Mouse (Mus musculus): Measurements from ENCODE around the gene Vps13c.

Vps13c gene

DNA sequence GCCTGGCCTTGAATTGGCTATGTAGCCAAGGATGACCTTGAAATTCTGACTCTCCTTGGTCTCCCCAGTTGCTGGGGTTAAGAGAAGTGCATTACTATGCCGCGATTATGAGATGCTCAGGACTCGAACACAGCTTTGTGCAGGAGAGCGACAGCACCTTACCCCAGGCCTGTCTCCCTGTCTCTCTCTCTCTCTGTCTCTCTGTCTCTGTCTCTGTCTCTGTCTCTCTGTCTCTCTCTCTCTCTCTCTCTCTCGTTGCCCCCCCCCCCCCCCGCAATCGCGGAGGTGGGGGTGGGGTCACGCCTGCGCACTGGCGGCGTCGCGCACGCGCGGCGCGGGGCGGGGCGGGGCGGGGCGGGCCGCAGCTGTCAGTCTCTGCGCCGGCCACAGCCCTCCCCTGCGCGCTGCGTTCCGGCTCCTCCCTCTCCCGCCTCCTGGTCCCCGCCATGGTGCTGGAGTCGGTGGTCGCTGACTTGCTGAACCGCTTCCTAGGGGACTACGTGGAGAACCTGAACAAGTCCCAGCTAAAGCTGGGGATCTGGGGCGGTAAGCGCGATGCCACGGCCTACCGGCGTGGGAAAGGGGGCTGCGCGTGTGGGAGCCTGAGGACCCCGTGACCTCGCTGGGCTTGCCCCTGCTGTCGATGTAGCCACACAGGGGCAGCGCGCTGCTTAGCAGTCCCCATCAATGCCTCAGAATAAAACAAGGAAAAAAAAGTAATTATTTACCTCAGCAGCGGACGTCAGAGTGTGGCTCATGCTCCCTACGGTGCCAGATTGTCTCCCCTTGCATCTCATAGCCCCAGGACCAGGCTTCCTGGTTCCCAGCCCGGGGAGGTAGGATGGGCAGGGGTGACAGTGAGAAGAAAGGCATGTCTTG lies at the start of gene Vps13c:
Vps13c (plus strand) TSS at position 416 of the 879 bp plus-strand sequence.
- under 1% methylated on average over 51 of the region's 53 CpGs for WGBS

DNA sequence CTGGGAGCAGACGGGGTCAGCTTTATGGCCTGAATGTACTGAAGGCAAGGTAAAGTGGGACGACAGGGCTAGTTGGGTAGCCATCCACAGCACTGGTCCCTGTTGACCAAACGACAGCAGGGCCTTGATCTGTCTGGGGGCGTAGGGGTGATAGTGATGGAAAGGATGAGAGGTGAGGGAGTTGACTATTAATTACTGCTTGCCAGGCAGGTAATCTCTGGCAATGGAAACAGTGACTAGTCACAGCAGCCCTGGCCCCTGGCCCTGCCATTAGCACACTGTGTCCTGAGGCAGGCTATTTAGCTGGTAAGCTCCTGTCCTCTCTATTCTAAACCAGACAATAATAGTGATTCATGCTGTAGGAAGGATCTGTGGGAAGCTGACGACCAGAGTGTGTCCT lies 47.8 kb upstream of the Vps13c start:
- WGBS = 80% methylated on average over 5 of the region's 5 CpGs

DNA sequence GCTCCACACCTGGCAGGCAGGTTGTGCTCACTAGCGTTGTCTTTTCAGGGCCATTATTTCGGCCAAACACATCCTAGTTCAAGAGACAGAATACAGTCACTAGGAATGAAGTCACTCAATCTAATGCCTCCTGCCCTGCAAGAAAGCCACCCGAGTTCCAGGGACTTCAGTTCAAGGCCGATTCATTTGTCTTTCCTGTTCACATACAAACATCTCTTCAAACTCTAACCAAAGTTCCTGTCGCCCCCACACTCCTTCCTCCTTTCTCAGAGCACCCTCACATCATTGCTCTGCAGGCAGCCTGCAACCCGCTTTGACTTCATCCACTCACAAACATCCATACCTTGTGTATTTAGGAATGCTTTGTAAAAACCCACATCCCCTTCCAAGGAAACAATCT lies 46.7 kb upstream of the Vps13c start:
- 79% methylated on average over 6 of the region's 6 CpGs for WGBS

DNA sequence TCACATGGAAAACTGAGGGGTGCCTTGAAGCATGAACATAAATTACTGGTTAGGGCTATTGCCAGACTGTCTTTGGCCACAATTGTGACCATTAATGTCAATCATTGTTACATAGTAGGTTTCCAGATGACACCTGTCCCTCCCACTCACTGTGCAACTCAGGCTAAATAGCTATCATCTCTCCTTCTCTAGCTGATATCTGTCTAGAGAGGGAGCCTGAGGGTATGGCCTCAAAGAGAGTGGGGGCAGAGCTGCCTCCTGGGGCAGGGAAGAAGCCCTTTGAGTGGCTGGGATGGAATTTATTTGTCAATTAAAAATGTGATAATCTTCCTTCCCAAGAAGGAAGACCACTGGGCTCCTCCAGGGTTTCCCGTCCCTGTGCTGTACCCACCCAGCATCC lies 46.0 kb upstream of the Vps13c start:
- 100% methylated on average over 1 of the region's 1 CpGs for WGBS

DNA sequence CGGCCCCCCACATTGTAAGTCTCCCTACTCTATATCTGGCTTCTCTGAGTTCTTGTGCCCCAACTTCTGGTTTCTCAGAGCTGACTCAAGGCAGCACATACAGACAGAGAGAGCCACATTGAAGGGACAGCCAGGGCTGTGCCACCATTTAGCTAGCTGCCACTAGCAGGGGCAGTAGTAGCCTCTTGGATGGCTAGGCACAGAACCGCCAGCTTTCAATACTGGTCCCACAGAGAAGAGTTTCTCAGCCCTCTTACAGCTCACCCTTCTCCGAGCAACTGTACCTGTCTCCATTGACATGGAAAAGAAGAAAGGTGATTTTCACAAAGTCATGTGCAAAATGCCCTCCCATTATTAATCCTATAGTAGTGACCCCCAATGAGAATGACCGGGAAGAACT lies 45.5 kb upstream of the Vps13c start:
- 88% methylated on average over 4 of the region's 4 CpGs for WGBS

DNA sequence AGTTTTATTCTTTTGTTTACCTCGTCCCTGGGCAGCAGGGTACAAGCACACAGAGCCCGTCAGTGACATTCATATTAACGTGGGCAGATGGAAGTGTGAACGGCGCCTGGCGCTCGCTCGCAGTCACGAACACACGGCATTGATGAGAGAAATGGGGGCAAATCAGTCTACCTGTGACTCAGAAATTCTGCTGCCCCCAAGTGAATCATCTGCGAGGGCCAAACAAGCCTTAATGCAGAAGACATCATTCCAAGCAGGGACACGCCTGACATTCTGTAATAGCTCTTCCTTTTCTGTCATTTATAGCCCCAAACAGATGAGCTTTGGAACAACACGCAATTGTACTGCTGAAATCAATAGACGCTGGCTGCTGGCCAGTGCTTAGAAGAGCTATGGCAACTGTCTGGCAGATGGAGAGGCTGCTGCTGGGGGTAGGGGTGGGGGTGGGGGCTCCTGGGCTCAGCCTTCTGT lies 45.0 kb upstream of the Vps13c start:
- WGBS = 24% methylated on average over 14 of the region's 14 CpGs

DNA sequence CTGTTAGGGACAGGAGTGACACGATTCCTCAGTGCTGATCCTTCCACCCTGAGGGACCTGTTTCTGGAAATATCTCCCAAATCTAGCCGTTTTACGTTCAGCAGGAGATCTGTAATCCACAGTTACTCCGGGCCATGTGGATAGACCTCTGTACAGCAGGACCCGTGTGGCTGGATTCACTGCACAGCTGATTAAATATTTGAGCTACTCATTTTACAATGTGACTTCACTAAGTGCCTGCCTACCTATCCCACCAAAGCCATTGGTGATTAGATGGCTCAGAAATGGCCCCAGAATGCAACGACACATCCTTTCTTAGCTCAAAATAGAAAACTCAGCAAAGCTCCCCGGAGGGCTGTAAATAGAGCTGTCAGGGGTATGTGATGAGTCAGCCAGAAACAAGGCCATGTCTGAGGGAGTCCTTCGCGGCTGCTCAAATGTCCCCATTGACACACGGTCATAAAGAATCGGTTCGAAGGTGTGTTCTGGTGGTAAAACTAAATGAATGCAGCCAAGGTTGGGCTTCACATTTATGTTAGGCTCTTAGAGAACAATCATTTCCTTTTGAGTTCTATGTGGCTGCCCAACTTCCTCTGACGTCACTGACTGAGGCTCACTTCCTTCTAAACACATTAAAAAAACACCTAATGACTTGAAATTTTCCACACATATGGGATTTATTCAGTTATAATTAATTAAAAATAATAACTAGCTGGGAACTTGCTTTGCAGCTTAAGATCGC lies 40.9 kb upstream of the Vps13c start:
- WGBS = 52% methylated on average over 14 of the region's 14 CpGs

DNA sequence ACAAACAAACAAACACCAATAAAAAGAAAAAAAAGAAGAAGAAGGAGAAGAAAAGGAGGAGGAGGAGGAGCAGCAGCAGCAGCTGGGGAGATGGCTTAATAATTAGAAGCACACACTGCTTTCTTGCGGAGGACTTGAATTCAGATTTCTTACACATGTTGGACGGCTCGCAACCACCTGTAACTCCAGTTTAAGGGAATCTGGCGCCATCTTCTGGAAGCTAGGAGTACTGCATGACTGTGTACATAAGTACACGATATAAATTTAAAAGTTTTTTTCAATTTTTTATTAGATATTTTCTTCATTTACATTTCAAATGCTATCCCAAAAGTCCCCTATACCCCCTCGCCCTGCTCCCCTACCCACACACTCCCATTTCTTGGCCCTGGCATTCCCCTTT lies 38.0 kb upstream of the Vps13c start:
- WGBS = 38% methylated on average over 6 of the region's 6 CpGs

DNA sequence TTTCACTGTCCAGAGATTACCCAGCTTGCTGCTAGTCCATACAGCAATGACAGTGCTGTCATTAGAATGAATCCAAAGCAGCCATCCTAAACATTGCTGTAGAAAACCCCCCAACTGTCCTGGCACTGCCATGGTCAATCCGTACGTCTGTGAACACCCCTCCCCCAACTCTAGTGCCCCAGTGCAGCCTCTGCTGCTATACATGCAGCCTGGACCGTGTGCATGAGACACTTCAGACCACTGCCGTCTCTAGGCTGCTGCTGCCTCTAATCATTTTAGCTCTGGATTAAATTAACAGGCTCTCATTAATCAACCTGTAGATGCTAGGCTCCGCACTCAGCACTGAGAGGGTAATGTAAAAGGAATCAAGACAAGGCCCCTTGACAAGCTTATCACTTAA lies 33.2 kb upstream of the Vps13c start:
- 77% methylated on average over 5 of the region's 5 CpGs for WGBS

DNA sequence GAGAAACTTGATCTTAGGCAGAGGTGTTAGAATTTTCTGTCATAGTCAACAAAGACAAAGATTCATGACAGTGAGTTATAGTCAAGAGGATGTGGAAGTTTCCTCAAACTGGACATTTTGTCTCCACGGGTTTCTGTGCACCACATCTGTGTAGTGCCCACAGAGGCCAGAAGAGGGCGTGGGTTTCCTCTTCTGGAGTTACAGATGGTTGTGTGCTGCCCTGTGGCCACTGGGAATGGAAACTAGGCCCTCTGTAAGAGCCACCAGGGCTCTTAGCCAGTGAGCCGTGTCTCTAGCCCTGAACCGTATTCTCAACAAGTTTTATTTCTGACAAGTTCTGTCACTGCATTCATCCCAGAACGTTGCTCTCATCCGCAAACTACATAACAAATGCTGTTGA lies 29.7 kb upstream of the Vps13c start:
- WGBS = 52% methylated on average over 6 of the region's 6 CpGs

DNA sequence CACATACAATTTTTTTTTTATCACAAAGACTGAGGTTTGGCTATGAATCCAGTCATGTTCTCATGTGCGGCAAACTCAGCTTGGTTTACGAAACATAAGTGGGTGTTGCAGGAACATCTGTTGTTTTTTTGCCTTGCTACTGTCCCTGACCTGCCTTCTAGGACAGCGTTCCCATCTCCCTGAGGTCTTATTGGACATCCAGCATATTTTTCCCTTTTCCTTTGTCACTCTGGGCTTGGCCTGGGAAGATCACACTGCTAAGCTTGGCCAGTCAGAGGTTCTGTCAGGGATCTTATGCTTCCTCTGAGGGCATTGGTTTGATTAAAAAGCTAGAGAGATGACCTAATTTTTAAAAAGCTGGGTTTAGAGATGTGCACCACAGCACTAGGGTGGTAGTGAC lies 29.1 kb upstream of the Vps13c start:
- WGBS = 54% methylated on average over 3 of the region's 3 CpGs

DNA sequence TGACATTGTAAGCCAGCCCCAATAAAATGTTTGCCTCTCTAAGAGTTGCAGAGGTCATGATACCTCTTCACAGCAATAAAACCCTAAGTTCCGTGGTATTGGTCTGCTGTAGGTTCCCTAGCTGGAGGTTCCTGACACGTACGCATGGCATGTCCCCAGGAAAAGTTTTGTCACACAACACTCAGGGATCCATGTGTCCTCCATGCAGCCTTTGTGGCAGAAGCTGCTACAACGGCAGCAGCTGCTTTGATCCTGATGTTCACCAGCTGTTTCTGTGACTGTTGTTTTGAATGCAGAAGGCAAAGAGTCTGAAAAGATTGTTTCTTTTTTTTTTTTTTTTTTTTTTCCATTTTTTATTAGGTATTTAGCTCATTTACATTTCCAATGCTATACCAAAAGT lies 27.0 kb upstream of the Vps13c start:
- WGBS = 83% methylated on average over 4 of the region's 4 CpGs

DNA sequence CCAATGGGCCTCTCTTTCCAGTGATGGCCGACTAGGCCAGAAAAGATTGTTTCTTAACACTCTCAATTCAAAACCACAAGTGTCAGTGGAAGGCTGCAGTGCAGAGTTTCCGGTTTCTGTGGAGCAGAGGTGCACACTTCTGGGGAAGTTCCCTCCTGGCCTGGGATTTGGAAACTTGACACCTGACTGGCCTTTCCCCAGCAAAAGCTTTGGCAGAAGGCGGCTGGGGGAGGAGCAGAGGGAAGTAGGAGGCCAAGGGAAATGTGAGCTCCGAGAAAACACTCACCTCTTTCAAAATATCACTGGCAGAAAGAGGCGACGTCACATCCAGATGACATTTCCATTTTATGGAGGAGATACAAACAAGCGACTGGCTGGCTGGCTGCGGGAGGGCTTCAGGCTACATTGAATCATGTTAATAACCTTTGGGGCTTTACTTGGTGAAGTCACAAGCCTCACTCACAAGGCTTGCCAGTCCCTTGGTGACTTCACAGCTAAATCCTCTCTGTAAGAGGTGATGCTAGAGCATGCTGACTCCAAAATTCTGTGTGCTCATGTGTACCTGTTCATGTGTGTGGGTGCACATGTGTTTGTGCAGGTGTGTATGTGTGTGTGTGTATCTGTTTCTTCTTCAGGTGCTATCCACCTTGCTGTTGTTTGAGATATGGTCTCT lies 26.4 kb upstream of the Vps13c start:
- 23% methylated on average over 8 of the region's 8 CpGs for WGBS

DNA sequence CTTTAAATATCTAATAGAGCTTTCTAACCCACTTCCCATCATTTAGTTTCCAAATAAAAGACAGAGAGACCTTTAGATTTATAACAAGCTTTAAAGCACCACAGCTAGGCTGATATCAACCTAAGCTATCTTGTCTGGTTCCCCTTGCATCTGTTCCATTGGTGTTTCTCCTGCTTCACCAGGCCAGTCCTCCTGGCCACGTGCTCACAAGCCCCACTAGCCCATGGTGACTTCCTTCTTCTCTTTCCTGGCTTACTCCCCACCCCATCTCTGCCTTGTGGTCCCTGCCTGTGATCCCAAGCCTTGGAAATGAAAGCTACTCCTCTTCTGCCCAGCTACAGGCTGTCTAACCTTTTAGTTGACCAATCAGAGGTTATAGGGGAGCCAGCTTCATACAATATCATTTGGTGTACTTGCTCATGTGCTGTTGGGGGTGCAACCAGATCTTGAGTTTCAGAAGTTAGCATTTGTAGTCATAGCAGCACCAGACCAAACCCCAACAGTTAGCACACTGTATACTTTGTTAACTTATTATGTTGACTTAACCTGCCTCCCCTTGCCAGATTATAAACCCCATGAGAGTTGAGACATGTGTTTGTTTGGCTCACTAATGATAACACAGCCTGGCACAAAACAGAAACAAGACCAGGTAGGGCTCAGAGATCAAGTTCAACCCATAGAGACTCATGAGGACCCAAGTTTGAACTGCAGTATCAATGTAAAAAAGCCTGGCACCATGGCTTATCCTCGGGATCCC lies 23.8 kb upstream of the Vps13c start:
- WGBS = 87% methylated on average over 2 of the region's 2 CpGs

DNA sequence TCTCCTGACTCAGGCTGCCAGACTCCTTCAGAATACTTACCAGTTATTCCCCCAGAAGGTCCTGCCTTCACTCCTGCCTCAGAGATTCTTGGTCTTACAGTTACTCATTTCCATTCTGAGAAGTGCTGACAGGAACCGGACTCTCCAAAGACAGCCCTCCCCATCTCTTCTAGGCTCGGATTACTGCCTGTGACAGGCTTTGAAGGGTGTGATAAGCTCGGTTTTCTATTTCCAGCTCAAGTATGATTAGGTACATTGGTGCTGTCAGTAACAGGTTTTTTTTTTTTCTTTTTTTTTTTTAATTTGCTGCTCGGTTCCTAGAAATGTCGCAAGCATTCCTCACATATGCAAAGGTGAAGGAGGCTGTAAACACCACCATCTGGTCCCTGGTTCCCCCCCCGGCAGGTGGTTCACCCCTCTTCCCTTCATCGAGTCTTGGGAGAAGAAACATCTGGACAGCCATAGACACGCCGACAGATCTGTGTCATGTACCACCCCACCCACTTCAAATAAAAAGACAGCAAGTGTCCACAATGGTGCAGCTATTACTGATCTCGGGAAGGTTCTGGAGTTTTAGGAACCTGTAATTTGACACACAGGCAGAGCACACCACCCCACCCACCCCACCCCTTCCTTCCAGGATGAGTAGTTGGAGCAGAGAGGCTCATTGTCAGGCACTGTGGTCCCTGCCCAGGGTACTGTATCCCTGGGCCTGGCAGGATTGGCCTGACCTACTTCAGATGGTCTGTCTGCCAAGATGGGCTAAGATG lies 22.1 kb upstream of the Vps13c start:
- WGBS = 37% methylated on average over 10 of the region's 10 CpGs

DNA sequence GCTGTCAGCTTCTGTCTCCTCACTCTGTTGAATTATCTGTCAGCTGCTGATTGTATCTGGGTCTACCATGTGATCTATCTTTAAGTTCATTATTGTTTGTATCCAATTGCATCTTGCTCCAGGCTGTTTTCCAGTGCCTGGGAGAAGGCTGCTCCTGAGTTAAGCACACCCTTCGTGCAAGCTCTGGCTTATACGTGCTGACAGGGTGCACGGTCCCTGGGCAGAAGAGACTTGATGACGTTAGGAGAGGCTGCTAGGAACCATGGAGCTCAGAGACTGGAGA lies 21.6 kb upstream of the Vps13c start:
- WGBS = 88% methylated on average over 4 of the region's 4 CpGs

DNA sequence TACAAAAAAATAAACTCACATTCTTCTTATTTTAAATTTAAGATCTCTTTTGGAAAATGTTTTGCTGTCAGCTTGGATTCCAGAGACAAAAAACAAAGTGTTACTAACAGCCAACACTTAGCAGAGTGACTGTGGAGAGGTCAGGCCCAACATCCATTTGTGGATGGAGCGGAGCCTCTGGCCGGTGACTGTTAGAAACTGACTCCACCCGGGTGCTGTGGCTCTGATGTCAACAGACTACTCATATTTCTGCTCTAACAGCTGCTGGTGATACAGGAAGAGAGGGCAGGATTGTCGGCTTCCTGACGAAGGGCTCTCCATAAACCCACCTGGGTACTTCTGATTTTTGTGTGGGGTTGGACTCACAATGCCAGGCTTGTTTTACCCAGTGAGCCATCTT lies 17.1 kb upstream of the Vps13c start:
- 73% methylated on average over 5 of the region's 5 CpGs for WGBS

DNA sequence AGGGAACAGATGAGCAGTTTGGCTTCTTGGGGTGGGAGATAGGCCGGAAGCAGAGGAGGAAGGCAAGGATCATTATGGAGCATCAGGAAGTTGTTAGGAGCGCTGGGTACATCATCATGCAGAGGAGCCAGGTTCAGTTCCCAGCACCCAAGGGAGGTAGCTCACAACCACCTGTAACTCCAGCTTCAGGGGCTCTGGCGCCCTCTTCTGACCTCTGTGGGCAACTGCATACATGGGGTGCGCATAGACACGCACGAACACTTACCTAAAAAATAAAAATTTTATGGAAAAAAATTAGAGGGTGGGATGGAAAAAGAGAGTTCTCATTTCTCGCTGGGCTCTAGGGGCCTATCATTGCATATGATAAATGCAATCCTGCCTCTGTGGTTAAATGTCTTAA lies 14.7 kb upstream of the Vps13c start:
- WGBS = 86% methylated on average over 7 of the region's 7 CpGs

DNA sequence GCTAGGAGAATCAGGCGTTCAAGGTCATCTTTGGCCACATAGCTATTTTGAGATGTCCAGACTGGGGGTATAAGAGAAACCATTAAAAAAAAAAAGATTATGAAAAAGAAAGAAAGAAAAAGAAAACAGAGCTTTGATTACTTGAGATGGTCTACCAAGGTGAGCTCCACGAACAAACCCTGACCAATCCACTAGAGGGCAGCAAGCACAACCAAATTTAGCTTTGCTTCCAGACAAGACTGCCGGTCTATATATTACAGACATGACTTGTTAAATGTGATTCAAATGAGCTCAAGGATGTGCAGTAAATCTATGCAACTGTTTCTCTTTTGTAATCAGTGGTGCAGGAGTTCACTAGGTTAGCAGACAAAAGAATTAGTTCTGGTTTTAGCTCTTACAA lies 12.0 kb upstream of the Vps13c start:
- 8% methylated on average over 3 of the region's 3 CpGs for WGBS

DNA sequence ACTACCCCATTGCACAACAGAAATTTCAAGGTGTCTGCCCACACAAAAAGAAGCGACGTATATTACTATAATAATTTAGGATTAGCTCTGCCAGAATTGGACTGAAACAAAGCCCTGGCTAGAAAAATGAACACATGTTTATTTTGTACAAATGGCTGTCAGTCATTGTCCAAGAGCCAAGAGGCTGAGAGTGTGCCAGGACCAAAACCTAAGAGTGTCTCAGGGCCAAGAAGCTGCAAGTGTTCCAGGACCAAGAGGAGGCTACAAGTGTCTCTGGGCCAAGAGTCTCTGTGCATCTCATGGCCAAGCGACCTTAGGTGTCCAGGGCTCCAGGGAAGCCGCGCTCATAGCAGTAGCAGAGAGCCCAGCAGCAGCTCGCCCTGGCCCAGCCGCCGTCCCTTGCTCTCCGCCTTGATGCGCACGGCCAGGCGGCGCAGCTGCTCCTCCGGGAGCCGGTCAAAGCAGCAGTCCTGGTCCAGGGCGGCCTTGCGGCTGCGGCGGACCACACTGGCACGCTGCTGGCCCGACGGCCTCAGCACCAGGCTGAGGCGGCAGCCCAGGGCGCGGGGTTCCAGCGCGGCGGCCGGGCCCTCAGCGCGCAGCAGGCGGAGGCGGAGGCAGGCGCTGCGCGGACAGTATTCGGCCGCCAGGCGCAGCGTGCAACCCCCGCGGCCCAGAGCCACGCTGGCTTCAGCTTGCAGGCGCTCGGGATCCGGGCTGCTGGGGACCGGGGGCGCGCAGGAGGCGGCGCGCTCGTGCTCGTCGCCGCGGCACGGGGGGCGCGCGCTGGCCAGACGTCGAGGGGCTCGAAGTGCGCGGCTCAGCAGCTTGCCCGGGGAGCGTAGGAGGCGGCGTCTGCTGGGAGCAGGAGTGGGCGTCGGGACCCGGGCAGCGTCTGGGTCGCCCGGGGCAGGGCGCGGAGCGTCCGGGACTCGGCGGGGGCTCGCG lies 9.5 kb upstream of the Vps13c start:
- WGBS = 4% methylated on average over 72 of the region's 84 CpGs

All from cerebral cortex, adult 2 months (tissue).